Mouse (Mus musculus) lung, adult 2 months (tissue): ENCODE measurements around the gene Prr18. TPM values are rescaled to one million over a fixed set of nuclear protein-coding genes. Genes with fewer than 3 reads are reported as not detected.

Experiments used
- DNase-seq: peaks from one replicate; pipeline ENCODE4 v3.0.0; 2022
- H3K4me1 ChIP-seq: fragments of 200-500 bp; 2 replicates; pipeline ENCODE4 v1.6.1; 2011; ENCODE audit warnings: low read length; ENCODE audit not compliant: control insufficient read depth, insufficient read depth
- H3K4me3 ChIP-seq: fragments of 200-500 bp; replicated peaks from 2 replicates; pipeline ENCODE3; 2011; ENCODE audit warnings: low read depth, mild to moderate bottlenecking, control low read depth, low read length; ENCODE audit errors: extremely low read depth
- CTCF ChIP-seq: fragments of 200-500 bp; IDR thresholded peaks from 2 replicates; pipeline ENCODE4 v1.5.1; 2011; ENCODE audit warnings: mild to moderate bottlenecking, low read length, control low read depth; ENCODE audit not compliant: insufficient read depth
- POLR2A ChIP-seq: fragments of 200-500 bp; IDR thresholded peaks from 2 replicates; pipeline ENCODE4 v1.6.1; 2011; ENCODE audit warnings: low read depth, mild to moderate bottlenecking, control low read depth, low read length, borderline replicate concordance; ENCODE audit errors: extremely low read depth
- WGBS: fragments of 180-500 bp; shearing (Covaris S2); methylation state at CpG from one replicate; pipeline ENCODE4 v1.1.7; 2018; 5-methylcytosine and 5-hydroxymethylcytosine counted together
- polyA plus RNA-seq: library from polyadenylated mRNA; depleted of rRNA; stranded (reverse); fragments of >200 nt; gene quantifications from 2 replicates; pipeline ENCODE4 v1.2.3, GENCODE M21; 2012; rRNA removed

Gene Prr18
- polyA plus RNA-seq, 1 experiment, result 14.4 TPM

- TF ChIP-seq POLR2A (no peak), CTCF (peak; percentile 86)
- peak overlapping the region; percentile 8 for H3K4me3 ChIP-seq
- 2% methylated on average over 18 of the region's 18 CpGs for WGBS
- DNase-seq, result peak; percentile 65
- peaks cover 2% of the 10 kb centered on the region; the same call in 1 of the 2 replicates for H3K4me1 ChIP-seq
These were observed 35.2 kb downstream of the Prr18 start for GRCm38 (mm10) chr17:8372286-8373046.

- TF ChIP-seq POLR2A (no peak), CTCF (no peak)
- WGBS, result 54% methylated on average over 5 of the region's 5 CpGs
- H3K4me3 ChIP-seq, result no peak overlapping the region
- H3K4me1 ChIP-seq, result peaks cover 1% of the 10 kb centered on the region; the same call in 1 of the 2 replicates
- DNase-seq, result no peak
These were observed 40.0 kb downstream of the Prr18 start for GRCm38 (mm10) chr17:8377298-8377697.

GRCm38 (mm10) chr17:8385441-8385840 is 48.2 kb downstream of the Prr18 start:
- TF ChIP-seq CTCF, result no peak
- Histone ChIP-seq H3K4me1 (no peaks in the 10 kb centered on the region), H3K4me3 (no peak overlapping the region)
- WGBS, result 93% methylated on average over 2 of the region's 2 CpGs
- DNase-seq, result no peak

- no peak for DNase-seq
These were observed 51.2 kb downstream of the Prr18 start for GRCm38 (mm10) chr17:8388463-8388862.

GRCm38 (mm10) chr17:8388990-8389789 is 51.9 kb downstream of the Prr18 start:
- no peak for DNase-seq
- WGBS, result 3% methylated on average over 28 of the region's 28 CpGs
- TF ChIP-seq CTCF, result no peak
- no peak for TF ChIP-seq POLR2A
- no peak overlapping the region for H3K4me3 ChIP-seq
- no peaks in the 10 kb centered on the region for H3K4me1 ChIP-seq

More at GRCm38 (mm10) chr17:8388463-8388862, 51.2 kb downstream of the Prr18 start:
- Histone ChIP-seq H3K4me1 (no peaks in the 10 kb centered on the region), H3K4me3 (no peak overlapping the region)
- 5% methylated on average over 13 of the region's 13 CpGs for WGBS
- TF ChIP-seq POLR2A, result no peak
- peak; percentile 31; the same call in 1 of the 2 replicates for TF ChIP-seq CTCF

- 13% methylated on average over 10 of the region's 10 CpGs for WGBS
- Histone ChIP-seq H3K4me1 (no peaks in the 10 kb centered on the region), H3K4me3 (no peak overlapping the region)
- no peak for DNase-seq
- no peak for TF ChIP-seq CTCF
- TF ChIP-seq POLR2A, result no peak
These were observed 52.5 kb downstream of the Prr18 start for GRCm38 (mm10) chr17:8389790-8390095.

- 62% methylated on average over 4 of the region's 4 CpGs for WGBS
- Histone ChIP-seq H3K4me3 (no peak overlapping the region), H3K4me1 (no peaks in the 10 kb centered on the region)
- DNase-seq, result no peak
- no peak for TF ChIP-seq CTCF
- no peak for TF ChIP-seq POLR2A
These were observed 53.2 kb downstream of the Prr18 start for GRCm38 (mm10) chr17:8390487-8390886.

Other genes starting within 250 kb of the Prr18 start
- gene Gm49673, start 189.7 kb upstream of the Prr18 start, polyA plus RNA-seq, result 1.7 and 2.9 TPM in 2 replicates
- gene Rnaset2a, start 189.4 kb upstream of the Prr18 start, polyA plus RNA-seq, result 50.1 and 50.6 TPM in 2 replicates
- 1.7 and 3.4 TPM in 2 replicates for gene Fgfr1op, start 172.0 kb upstream of the Prr18 start, polyA plus RNA-seq
- 2.4 and 4.8 TPM in 2 replicates for gene Ccr6, start 101.4 kb upstream of the Prr18 start, polyA plus RNA-seq
- gene Mpc1, start 54.6 kb upstream of the Prr18 start, polyA plus RNA-seq, result 68.3 and 103 TPM in 2 replicates
- gene Sft2d1, start 26.4 kb upstream of the Prr18 start, polyA plus RNA-seq, result 74.2 and 78.1 TPM in 2 replicates
- gene T2, start 18.5 kb downstream of the Prr18 start, polyA plus RNA-seq, result 3.5 and 3.7 TPM in 2 replicates
- gene T, start 97.0 kb downstream of the Prr18 start, polyA plus RNA-seq, result 0.20 TPM in 2 replicates
- gene Pde10a, start 187.9 kb downstream of the Prr18 start, polyA plus RNA-seq, result 0.42 and 0.62 TPM in 2 replicates
- not detected in 2 replicates for gene Gm17087, start 229.5 kb downstream of the Prr18 start, polyA plus RNA-seq